Mouse (Mus musculus) right cerebral cortex, postnatal 10 days (tissue): ENCODE results near the gene Bhlhe23.

Source experiments
- DNase-seq, 2 experiments: peaks; one replicate each; pipeline ENCODE4 v3.0.0; 2021; ENCODE audit warnings: low spot score in 2 of 2

Gene Bhlhe23

DNA sequence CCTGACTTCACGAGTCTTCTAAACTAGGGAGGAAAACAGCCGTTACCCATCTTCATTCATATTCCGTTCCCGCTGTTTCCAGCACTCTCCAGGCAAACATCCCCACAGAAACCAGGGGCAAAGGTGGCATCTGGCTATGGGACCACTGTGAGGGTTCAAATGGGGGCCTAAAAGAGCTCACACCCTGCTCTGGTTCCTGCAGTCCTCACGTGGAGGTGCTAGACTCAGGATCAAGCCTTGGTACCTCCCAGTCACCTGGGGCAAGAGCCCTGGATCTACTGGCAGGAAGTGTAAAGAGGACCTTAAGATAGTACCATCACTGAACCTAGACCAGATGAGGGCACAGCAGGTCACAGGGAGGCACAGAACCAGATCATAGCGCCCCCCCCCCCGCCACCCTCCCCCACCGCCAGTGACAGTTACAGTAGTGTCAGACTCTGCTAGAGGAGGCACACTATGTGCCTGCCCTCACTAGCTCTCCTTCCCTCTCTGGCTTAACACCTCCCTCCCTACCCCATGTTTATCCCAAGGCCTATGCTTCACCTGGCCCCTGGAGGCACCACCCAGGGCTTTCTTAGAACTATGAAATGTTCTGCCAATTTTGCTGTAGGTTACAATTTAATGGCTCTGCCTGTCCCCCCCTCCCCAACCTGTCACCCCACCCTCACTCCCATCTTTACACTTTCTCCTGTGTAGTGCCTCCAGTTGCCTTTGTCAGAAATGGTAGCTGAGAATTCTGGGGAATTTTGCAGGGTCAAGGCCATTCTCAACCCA lies 50.7 kb downstream of the Bhlhe23 start:
- DNase-seq, result no peak

DNA sequence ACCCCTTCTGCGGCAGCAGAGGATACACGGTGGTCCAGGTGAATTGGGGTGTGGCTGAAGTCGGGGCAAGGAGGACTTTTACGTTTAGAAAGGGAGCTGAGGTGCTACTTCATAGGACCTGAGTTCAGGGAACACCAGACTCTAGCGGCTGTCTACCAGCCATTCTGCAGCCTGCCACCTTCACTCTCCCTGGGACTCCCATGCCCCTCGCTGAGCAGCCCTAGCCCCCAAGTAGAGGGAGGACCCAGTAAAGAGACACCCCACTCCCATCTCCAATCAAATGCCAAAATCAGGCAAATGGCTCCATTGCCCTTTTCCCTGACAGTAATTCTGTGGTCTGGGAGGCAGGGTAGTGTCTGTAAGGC lies 51.3 kb downstream of the Bhlhe23 start:
- no peak for DNase-seq

DNA sequence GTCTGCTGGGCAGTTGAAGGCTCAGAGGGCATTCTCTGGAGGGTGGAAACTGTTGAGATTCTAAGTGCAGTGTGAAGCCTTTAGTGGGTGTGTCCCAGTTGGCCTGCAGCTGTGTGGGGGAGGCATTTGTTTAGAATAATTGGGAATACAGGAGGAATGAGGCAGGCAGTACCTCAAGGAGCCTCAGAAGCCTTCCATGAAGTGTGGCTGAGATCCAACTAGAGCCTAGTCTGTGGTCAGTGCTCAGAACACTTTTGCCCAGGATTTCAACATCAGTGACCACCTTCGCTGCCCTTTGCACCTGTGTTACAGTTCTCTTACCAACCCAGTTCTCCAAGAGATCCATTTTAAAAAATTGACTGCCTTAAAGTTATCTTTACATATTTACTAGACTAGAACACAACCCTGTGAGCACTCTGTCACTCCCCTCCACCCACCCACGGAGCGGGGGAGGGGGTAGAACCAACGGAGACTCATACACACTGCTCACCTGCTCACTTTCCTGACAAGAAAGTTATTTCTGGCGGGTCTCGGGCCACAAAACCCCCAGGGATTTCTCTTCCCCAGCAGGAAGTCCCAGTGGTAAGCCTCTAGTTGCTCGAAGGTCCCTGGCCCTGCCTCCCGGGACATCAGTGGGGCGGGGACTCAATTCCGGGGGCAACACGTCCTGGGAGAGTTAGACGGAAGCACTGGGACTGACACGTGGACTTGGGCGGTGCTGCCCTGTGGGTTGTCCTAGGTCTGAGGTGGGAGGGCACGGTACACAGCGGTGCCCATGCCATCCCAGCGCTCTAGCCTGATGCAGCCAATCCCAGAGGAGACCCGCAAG lies 51.9 kb downstream of the Bhlhe23 start, which contains the start of gene Slc17a9:
Gene Slc17a9 (plus strand): TSS at position 679 of the 829 bp plus-strand sequence.
- DNase-seq, result no peak
